Mouse (Mus musculus): ENCODE data around the gene 5430419D17Rik.

DNA sequence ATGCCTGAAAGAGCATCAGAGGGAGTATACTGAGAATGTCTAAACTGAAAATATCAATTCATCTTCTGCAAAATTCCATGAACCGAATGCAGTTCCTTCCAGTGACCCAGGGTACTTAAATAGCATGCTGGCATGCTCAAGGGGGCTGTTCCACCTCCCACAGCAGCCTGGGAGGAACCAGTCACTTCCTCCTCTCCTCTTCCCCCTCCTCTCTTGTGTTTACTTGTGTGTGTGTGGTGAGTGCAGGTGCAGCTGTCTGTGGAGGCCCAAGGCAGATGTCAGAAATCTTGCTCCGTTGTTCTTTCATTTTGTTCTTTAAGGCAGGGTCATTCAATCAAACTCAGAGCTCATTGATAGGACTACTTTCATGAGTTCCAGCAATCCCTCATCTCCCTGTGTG is 5.1 kb upstream of the 5430419D17Rik start:
- TF ChIP-seq CTCF (conservative IDR thresholded peaks at IDR 0.05 in 1 of 2, IDR thresholded peaks at IDR 0.05 in 1 of 2; ENCODE audit: low read depth in 2 of 2, low read length in 2 of 2), result no peak
- TF ChIP-seq POLR2AphosphoS2 (IDR thresholded peaks at IDR 0.05; ENCODE audit: low read depth, low read length), result no peak
- TF ChIP-seq MEF2A (IDR thresholded peaks at IDR 0.05; ENCODE audit: borderline replicate concordance, low read depth, low read length), result no peak
- TF ChIP-seq POLR2A (IDR thresholded peaks at IDR 0.05; ENCODE audit: low read depth, low read length), result no peak
- no peak for TF ChIP-seq E2F4 (IDR thresholded peaks at IDR 0.05; ENCODE audit: insufficient replicate concordance, low read depth, low read length)
- TF ChIP-seq ELF1 (IDR thresholded peaks at IDR 0.05; ENCODE audit: low read depth, low read length), result no peak
- no peak for TF ChIP-seq MYC (IDR thresholded peaks at IDR 0.05; ENCODE audit: low read depth, low read length)
- TF ChIP-seq NELFE (IDR thresholded peaks at IDR 0.05; ENCODE audit: low read depth, low read length), result no peak
